Mouse (Mus musculus): ENCODE measurements around the gene Kcnmb4.

GRCm38 (mm10) chr10:116473071-116473758, 463 bp downstream of the Kcnmb4 start:
- TF ChIP-seq POLR2A (IDR thresholded peaks at IDR 0.05; ENCODE audit: insufficient read depth, low read depth, low read length) = no peak
- TF ChIP-seq CTCF (IDR thresholded peaks at IDR 0.05) = no peak
